Mouse (Mus musculus): Measurements from ENCODE around the gene Gm20683. TPM values are rescaled to one million over a fixed set of nuclear protein-coding genes. Genes with fewer than 3 reads are reported as not detected.

The Gm20683 gene
- polyA plus RNA-seq, 1 experiment, result 42.9 TPM

DNA sequence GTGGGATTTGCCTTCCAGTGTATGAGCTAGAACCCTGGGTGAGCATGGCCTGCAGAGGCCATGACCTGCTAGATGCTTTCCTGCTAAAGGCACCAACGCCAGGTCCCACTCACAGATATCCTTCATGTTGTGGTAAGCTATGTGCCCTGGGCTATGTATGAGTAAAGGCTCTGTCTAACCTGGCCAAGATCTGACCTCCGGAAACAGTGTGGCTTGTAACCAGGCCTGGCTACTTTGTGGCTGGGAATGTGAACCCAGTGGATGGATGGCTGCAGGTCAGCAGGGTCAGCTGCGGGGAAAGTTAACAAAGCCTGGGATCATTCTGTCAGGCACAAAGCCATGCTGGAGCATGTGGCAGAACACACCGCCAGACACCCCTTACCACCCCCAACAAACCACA lies 40.1 kb upstream of the Gm20683 start:
- 46% methylated on average over 4 of the region's 4 CpGs for WGBS
- H3K27ac ChIP-seq (ENCODE audit: insufficient read depth, low read length), result no peak overlapping the region

DNA sequence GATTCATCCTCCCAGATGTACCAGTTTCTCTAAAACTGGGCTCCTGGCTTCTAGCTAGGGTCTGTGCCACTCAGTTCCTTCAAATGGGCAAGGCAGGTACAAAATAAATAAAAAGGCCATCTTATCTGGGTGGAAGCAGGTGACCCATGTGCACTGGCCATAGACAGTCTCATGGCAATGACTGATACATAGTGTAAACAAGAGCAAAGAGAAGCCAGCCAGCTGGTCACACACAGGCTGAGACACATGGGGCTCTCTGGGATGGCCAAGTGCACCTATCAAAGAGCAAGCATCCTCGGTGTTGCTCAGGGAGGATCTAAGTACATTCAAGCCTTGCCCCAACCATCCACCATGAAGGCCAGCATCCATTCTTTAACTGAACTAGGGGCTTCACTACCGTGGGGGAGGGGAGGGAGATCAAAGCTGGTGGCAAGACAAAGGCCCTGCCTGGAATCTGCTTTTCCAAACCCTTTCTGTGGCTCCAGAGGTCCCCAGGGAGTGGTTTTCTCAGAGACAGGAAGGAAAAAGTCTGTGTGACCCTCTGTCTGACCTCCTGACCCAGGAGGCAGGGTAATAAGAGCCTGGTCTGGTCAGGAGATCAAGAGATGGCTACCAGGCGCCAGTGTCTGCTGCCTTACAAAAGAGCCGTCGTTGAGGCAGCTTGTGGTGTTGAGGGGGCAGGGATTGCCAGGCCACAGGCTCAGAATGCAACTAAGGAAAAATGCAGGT lies 39.5 kb upstream of the Gm20683 start:
- DNase-seq, result peak in 1 of 2 experiments; percentile 34
- no peak for TF ChIP-seq POLR2A (IDR thresholded peaks at IDR 0.05; ENCODE audit: borderline replicate concordance, insufficient read depth, low read length)
- TF ChIP-seq CTCF (IDR thresholded peaks at IDR 0.05; ENCODE audit: borderline replicate concordance, insufficient read depth, low read depth, low read length), result no peak
- H3K27me3 ChIP-seq (ENCODE audit: control insufficient read depth, insufficient read depth, low read length), result no peaks in the 10 kb centered on the region
- H3K4me1 ChIP-seq (ENCODE audit: control insufficient read depth, insufficient read depth, low read length), result peaks cover 24% of the 10 kb centered on the region
- WGBS, result 27% methylated on average over 5 of the region's 5 CpGs
- H3K4me3 ChIP-seq (replicated peaks; ENCODE audit: insufficient read depth, low read depth, low read length), result no peak overlapping the region
- peak overlapping the region; percentile 43 for H3K27ac ChIP-seq (ENCODE audit: insufficient read depth, low read length)

More for the DNA sequence above, 40.1 kb upstream of the Gm20683 start:
- DNase-seq, result peak in 1 of 2 experiments; percentile 26
- Histone ChIP-seq H3K4me3 (replicated peaks; ENCODE audit: insufficient read depth, low read depth, low read length) (no peak overlapping the region), H3K27me3 (ENCODE audit: control insufficient read depth, insufficient read depth, low read length) (no peaks in the 10 kb centered on the region), H3K4me1 (ENCODE audit: control insufficient read depth, insufficient read depth, low read length) (peaks cover 20% of the 10 kb centered on the region)
- TF ChIP-seq POLR2A (IDR thresholded peaks at IDR 0.05; ENCODE audit: borderline replicate concordance, insufficient read depth, low read length), result peak; percentile 13; the same call in 1 of the 2 replicates
- TF ChIP-seq CTCF (IDR thresholded peaks at IDR 0.05; ENCODE audit: borderline replicate concordance, insufficient read depth, low read depth, low read length), result no peak

DNA sequence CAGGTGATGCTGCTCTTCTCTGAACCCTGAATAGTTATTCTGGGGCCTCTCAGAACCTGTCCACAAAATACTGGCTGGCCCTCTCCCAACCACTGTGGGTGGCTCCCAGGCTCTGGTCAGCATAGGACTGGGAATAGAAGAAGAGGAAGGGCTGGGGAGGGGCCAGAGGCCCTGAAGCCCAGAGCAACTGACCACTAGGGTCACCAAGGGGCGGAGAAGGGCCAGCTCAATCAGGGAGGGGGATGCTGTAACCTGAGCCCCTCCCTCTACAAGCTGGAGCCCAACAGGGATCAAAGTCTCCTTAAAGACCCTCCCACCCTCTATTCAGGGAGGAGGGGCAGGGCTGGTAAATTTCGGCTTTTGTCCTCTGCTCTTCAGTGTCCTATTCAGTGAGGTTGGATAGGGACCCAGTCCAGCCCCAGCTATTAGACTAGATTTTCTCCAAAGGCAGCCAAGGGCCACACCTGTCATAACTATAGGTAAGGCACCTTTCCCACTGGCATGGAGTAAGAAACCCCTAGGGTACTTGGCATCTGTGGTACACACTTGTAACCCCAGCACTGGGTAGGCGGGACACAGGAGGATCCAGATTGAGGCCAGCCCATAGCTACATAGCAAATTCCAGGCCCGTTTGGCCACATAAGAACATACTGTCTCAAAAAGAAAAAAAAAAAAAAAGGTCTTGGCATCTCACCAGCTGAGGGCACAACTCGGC lies 38.8 kb upstream of the Gm20683 start, which contains the start of gene Wfikkn1:
TSS of gene Wfikkn1 (minus strand) at position 663 of the 715 bp plus-strand sequence.
- no peak within 1 kb of the TSS for H3K4me3 ChIP-seq (replicated peaks; ENCODE audit: insufficient read depth, low read depth, low read length)
- H3K27ac ChIP-seq (ENCODE audit: insufficient read depth, low read length), result peak within 1 kb of the TSS; percentile 43
- DNase-seq, result peak in 1 of 2 experiments; percentile 30
- H3K4me1 ChIP-seq (ENCODE audit: control insufficient read depth, insufficient read depth, low read length), result peaks cover 24% of the 10 kb centered on the region
- WGBS, result 30% methylated on average over 5 of the region's 5 CpGs
- no peaks in the 10 kb centered on the region for H3K27me3 ChIP-seq (ENCODE audit: control insufficient read depth, insufficient read depth, low read length)
- no peak for TF ChIP-seq CTCF (IDR thresholded peaks at IDR 0.05; ENCODE audit: borderline replicate concordance, insufficient read depth, low read depth, low read length)
- no peak for TF ChIP-seq POLR2A (IDR thresholded peaks at IDR 0.05; ENCODE audit: borderline replicate concordance, insufficient read depth, low read length)

DNA sequence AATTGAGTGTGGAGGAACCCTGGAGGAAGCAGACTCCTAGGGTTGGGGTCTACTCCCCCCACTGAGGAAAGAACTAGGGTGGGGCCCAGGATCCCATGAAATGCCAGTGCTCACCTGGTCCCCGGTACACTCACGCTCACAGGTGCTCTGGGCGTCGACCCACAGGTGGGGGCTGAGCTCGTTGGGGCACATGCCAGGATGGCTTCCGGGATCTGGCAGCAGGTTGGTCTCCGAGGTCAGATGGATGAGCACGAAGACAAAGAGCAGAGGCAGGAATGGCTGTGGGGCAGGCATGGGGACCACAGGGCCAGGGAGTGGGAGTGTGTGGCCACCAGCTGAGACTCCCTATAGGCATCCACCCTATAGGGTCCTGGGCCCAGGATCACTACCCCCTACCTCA lies 38.2 kb upstream of the Gm20683 start:
- Histone ChIP-seq H3K27me3 (ENCODE audit: control insufficient read depth, insufficient read depth, low read length) (no peaks in the 10 kb centered on the region), H3K4me3 (replicated peaks; ENCODE audit: insufficient read depth, low read depth, low read length) (no peak overlapping the region), H3K27ac (ENCODE audit: insufficient read depth, low read length) (peak overlapping the region; percentile 43; the same call in 1 of the 2 replicates), H3K4me1 (ENCODE audit: control insufficient read depth, insufficient read depth, low read length) (peaks cover 24% of the 10 kb centered on the region)
- 17% methylated on average over 8 of the region's 8 CpGs for WGBS
- TF ChIP-seq POLR2A (IDR thresholded peaks at IDR 0.05; ENCODE audit: borderline replicate concordance, insufficient read depth, low read length) (no peak), CTCF (IDR thresholded peaks at IDR 0.05; ENCODE audit: borderline replicate concordance, insufficient read depth, low read depth, low read length) (no peak)
- DNase-seq, result peak in 1 of 2 experiments; percentile 51

DNA sequence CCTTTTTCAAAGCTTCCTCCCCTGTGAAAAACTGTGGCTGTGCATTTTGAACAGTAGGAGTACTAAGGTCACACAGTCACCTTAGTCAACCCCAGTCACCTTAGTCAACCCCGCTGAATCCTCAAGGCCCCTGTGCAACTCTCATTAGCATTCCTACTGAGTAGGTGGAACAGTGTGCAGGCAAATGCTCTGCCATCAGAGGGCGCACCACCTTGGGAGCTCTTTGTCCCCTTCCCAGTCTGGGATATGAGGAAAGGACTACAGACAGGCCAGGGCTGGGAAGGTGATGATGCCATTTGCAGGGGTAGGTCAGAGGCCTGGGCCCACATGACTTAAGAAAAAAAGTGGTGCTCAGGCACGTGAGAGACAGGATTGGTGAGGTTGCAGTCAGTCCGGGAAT lies 37.7 kb upstream of the Gm20683 start:
- 42% methylated on average over 4 of the region's 4 CpGs for WGBS
- no peaks in the 10 kb centered on the region for H3K27me3 ChIP-seq (ENCODE audit: control insufficient read depth, insufficient read depth, low read length)
- TF ChIP-seq POLR2A (IDR thresholded peaks at IDR 0.05; ENCODE audit: borderline replicate concordance, insufficient read depth, low read length), result no peak
- TF ChIP-seq CTCF (IDR thresholded peaks at IDR 0.05; ENCODE audit: borderline replicate concordance, insufficient read depth, low read depth, low read length), result peak; percentile 43; the same call in 1 of the 2 replicates
- H3K4me3 ChIP-seq (replicated peaks; ENCODE audit: insufficient read depth, low read depth, low read length), result no peak overlapping the region
- H3K4me1 ChIP-seq (ENCODE audit: control insufficient read depth, insufficient read depth, low read length), result peaks cover 28% of the 10 kb centered on the region
- DNase-seq, result no peak
- H3K27ac ChIP-seq (ENCODE audit: insufficient read depth, low read length), result no peak overlapping the region

DNA sequence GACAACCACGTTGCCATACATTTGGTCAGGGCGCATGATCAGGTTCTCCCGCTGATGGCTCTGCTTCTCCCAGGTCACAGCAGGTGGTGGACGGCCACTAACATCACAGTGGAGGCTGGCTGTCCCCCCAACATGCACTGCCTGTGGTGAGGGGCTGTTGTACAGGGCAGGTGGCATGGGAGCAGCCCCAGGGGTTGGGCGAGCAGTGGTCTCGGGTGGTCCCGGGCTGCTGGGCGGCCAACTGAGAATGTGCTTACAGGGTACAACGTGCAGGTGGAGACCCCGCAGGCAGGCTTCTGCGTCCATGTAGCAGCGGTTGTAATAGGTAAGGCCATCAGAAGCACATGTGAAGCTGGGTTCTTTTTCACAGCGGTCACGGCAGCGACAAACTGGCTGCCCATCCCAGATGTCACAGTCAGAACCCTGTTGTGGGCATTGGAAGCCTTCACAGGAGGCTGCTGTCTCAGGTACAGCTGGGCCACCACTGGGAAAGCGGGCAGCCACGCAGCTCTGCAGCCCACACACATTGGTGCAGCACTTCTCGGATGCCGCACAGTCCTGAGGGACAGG lies 37.1 kb upstream of the Gm20683 start:
- TF ChIP-seq CTCF (IDR thresholded peaks at IDR 0.05; ENCODE audit: borderline replicate concordance, insufficient read depth, low read depth, low read length), result no peak
- Histone ChIP-seq H3K4me3 (replicated peaks; ENCODE audit: insufficient read depth, low read depth, low read length) (no peak overlapping the region), H3K4me1 (ENCODE audit: control insufficient read depth, insufficient read depth, low read length) (peaks cover 28% of the 10 kb centered on the region), H3K27me3 (ENCODE audit: control insufficient read depth, insufficient read depth, low read length) (no peaks in the 10 kb centered on the region), H3K27ac (ENCODE audit: insufficient read depth, low read length) (no peak overlapping the region)
- no peak for DNase-seq
- WGBS, result 75% methylated on average over 19 of the region's 19 CpGs

DNA sequence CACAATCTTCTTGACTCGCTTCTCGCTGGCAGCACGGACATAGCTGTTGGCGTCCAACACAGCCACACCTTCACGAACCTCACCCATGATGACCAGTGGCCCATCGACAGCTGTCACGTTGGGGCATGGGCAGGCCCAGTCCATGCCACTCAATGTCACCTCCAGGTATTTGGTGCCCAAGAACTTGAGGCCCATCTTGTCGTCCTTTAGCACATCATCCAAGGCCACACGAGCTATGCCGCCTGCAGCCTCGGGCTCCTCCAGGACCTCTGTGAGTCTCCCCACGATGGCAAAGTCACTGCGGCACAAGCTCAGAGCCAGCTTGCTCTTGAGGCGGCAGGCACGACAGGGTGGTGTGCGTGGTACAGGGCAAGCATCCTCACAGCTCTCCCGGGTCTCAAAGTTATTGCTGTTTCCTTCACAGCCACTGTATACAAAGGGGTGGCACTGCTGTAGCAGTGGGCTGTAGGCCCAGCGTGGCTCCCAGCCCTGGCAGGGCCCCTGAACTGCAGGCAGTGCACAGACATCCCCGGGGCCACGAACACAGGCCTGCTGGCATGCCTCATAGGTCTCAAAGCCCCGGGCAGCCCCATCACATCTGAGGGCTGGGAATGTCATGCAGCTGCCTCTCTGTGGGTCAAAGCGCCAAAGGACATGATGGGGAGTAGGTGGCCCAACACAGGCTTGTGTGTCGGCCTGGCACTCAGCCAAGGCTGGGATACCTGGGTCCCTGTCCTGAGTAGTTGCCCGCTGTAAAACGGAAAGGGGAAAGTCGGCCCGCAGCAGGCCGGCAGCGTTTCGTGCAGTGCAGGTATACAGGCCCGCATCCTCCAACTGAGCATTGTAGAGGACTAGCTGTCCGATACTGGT lies 36.4 kb upstream of the Gm20683 start:
- Histone ChIP-seq H3K27me3 (ENCODE audit: control insufficient read depth, insufficient read depth, low read length) (no peaks in the 10 kb centered on the region), H3K4me1 (ENCODE audit: control insufficient read depth, insufficient read depth, low read length) (peaks cover 28% of the 10 kb centered on the region), H3K4me3 (replicated peaks; ENCODE audit: insufficient read depth, low read depth, low read length) (no peak overlapping the region), H3K27ac (ENCODE audit: insufficient read depth, low read length) (no peak overlapping the region)
- TF ChIP-seq CTCF (IDR thresholded peaks at IDR 0.05; ENCODE audit: borderline replicate concordance, insufficient read depth, low read depth, low read length) (no peak), POLR2A (IDR thresholded peaks at IDR 0.05; ENCODE audit: borderline replicate concordance, insufficient read depth, low read length) (0 out of 2 replicates have a peak, but pooled peaks have one; percentile 12)
- WGBS, result 82% methylated on average over 32 of the region's 32 CpGs
- DNase-seq, result peak in 1 of 2 experiments; percentile 34

All from cerebellum, adult 2 months (tissue).